Mouse (Mus musculus) limb, embryonic 13.5 days (tissue): Measurements from ENCODE around the gene Lbx1. TPM values are rescaled to one million over a fixed set of nuclear protein-coding genes. Genes with fewer than 3 reads are reported as not detected.

ENCODE experiments used
- ATAC-seq: fragments of 200-750 bp; cut with Nextera tagmentation; 2 replicates; pipeline ENCODE4 v1.8.0; 2017; ENCODE audit warnings: low read depth, moderate number of reproducible peaks, moderate TSS enrichment; ENCODE audit not compliant: low FRiP score
- H3K27ac ChIP-seq: fragments of 300-500 bp; sonication (generic); 2 replicates; pipeline ENCODE4 v1.5.1; 2015; ENCODE audit warnings: inconsistent platforms, mild to moderate bottlenecking, moderate library complexity
- H3K27me3 ChIP-seq: fragments of 300-500 bp; sonication (generic); 2 replicates; pipeline ENCODE4 v1.6.1; 2015; ENCODE audit warnings: mild to moderate bottlenecking, inconsistent platforms
- H3K36me3 ChIP-seq: fragments of 300-500 bp; sonication (generic); 2 replicates; pipeline ENCODE4 v1.6.1; 2015; ENCODE audit warnings: inconsistent platforms, mild to moderate bottlenecking, moderate library complexity
- H3K4me1 ChIP-seq: fragments of 300-500 bp; sonication (generic); 2 replicates; pipeline ENCODE4 v1.6.1; 2015; ENCODE audit warnings: inconsistent platforms
- H3K4me2 ChIP-seq: fragments of 300-500 bp; sonication (generic); replicated peaks from 2 replicates; pipeline ENCODE4 v1.6.1; 2015; ENCODE audit warnings: inconsistent platforms, mild to moderate bottlenecking, moderate library complexity
- H3K4me3 ChIP-seq: fragments of 300-500 bp; sonication (generic); 2 replicates; pipeline ENCODE4 v1.5.1; 2015; ENCODE audit warnings: moderate library complexity, mild to moderate bottlenecking, inconsistent platforms
- H3K9ac ChIP-seq: fragments of 300-500 bp; sonication (generic); 2 replicates; pipeline ENCODE4 v1.6.1; 2015; ENCODE audit warnings: mild to moderate bottlenecking, inconsistent platforms
- H3K9me3 ChIP-seq: fragments of 300-500 bp; sonication (generic); 2 replicates; pipeline ENCODE4 v1.6.1; 2016; ENCODE audit warnings: inconsistent platforms
- WGBS: fragments of 180-500 bp; shearing (Covaris S2); methylation state at CpG from one replicate; pipeline ENCODE4 v1.1.7; 2015; 5-methylcytosine and 5-hydroxymethylcytosine counted together
- polyA plus RNA-seq: library from polyadenylated mRNA; unstranded; fragments of >200 nt; fragmentation: Nextera tagmentation; extraction: Ambion mirVana; gene quantifications from 2 replicates; pipeline ENCODE4 v1.2.1, GENCODE M21; 2015

Gene Lbx1
- polyA plus RNA-seq, 1 experiment from 2014 or later = 1.4 TPM

- WGBS = 3% methylated on average over 12 of the region's 12 CpGs
- no peak overlapping the region for H3K4me2 ChIP-seq
- H3K36me3 ChIP-seq = no peaks in the 10 kb centered on the region
- no peak overlapping the region for H3K4me3 ChIP-seq
- H3K9ac ChIP-seq = no peak overlapping the region
- H3K27me3 ChIP-seq = peaks cover 90% of the 10 kb centered on the region
- H3K4me1 ChIP-seq = peaks cover 29% of the 10 kb centered on the region
- no peaks in the 10 kb centered on the region for H3K9me3 ChIP-seq
- ATAC-seq = no peak
- no peak overlapping the region for H3K27ac ChIP-seq
Observed at GRCm38 (mm10) chr19:45225130-45225529, 10.5 kb downstream of the Lbx1 start.

GRCm38 (mm10) chr19:45224286-45224559 is 11.4 kb downstream of the Lbx1 start:
- no peak overlapping the region for H3K27ac ChIP-seq
- peak overlapping the region; percentile 31; the same call in 1 of the 2 replicates for H3K4me2 ChIP-seq
- no peaks in the 10 kb centered on the region for H3K9me3 ChIP-seq
- peaks cover 88% of the 10 kb centered on the region for H3K27me3 ChIP-seq
- ATAC-seq = no peak
- WGBS = 2% methylated on average over 6 of the region's 6 CpGs
- peaks cover 23% of the 10 kb centered on the region for H3K4me1 ChIP-seq
- peak overlapping the region; percentile 13 for H3K4me3 ChIP-seq
- no peaks in the 10 kb centered on the region for H3K36me3 ChIP-seq
- no peak overlapping the region for H3K9ac ChIP-seq

- peak overlapping the region; percentile 13 for H3K4me3 ChIP-seq
- H3K9me3 ChIP-seq = no peaks in the 10 kb centered on the region
- no peaks in the 10 kb centered on the region for H3K36me3 ChIP-seq
- H3K4me2 ChIP-seq = peak overlapping the region; percentile 31
- no peak overlapping the region for H3K9ac ChIP-seq
- peaks cover 22% of the 10 kb centered on the region for H3K4me1 ChIP-seq
- no peak for ATAC-seq
- H3K27me3 ChIP-seq = peaks cover 87% of the 10 kb centered on the region
- no peak overlapping the region for H3K27ac ChIP-seq
- 2% methylated on average over 49 of the region's 49 CpGs for WGBS
Observed at GRCm38 (mm10) chr19:45223413-45224285, 12.0 kb downstream of the Lbx1 start.

GRCm38 (mm10) chr19:45222141-45222782 is 13.3 kb downstream of the Lbx1 start:
- peak overlapping the region; percentile 4; the same call in 1 of the 2 replicates for H3K4me3 ChIP-seq
- no peak overlapping the region for H3K9ac ChIP-seq
- ATAC-seq = no peak
- H3K9me3 ChIP-seq = no peaks in the 10 kb centered on the region
- H3K4me2 ChIP-seq = no peak overlapping the region
- no peak overlapping the region for H3K27ac ChIP-seq
- 4% methylated on average over 16 of the region's 17 CpGs for WGBS
- H3K36me3 ChIP-seq = no peaks in the 10 kb centered on the region
- peaks cover 85% of the 10 kb centered on the region for H3K27me3 ChIP-seq
- peaks cover 22% of the 10 kb centered on the region for H3K4me1 ChIP-seq

GRCm38 (mm10) chr19:45221458-45221783 is 14.2 kb downstream of the Lbx1 start:
- Histone ChIP-seq H3K4me1 (peaks cover 22% of the 10 kb centered on the region), H3K27me3 (peaks cover 77% of the 10 kb centered on the region), H3K4me3 (peak overlapping the region; percentile 33)

GRCm38 (mm10) chr19:45220593-45221457 is 14.8 kb downstream of the Lbx1 start:
- H3K9ac ChIP-seq = 0 out of 2 replicates have a peak overlapping the region, but pooled peaks have one; percentile 20
- H3K36me3 ChIP-seq = no peaks in the 10 kb centered on the region
- H3K4me1 ChIP-seq = peaks cover 22% of the 10 kb centered on the region
- H3K4me3 ChIP-seq = peak overlapping the region; percentile 33
- H3K4me2 ChIP-seq = peak overlapping the region; percentile 64
- H3K9me3 ChIP-seq = no peaks in the 10 kb centered on the region
- peak; percentile 76 for ATAC-seq
- H3K27me3 ChIP-seq = peaks cover 71% of the 10 kb centered on the region
- 1% methylated on average over 29 of the region's 29 CpGs for WGBS
- H3K27ac ChIP-seq = no peak overlapping the region

More at GRCm38 (mm10) chr19:45221458-45221783, 14.2 kb downstream of the Lbx1 start:
- ATAC-seq = no peak; the same call in 1 of the 2 replicates
- Histone ChIP-seq H3K36me3 (no peaks in the 10 kb centered on the region), H3K9me3 (no peaks in the 10 kb centered on the region), H3K4me2 (peak overlapping the region; percentile 64), H3K9ac (no peak overlapping the region), H3K27ac (no peak overlapping the region)
- WGBS = 2% methylated on average over 9 of the region's 9 CpGs

GRCm38 (mm10) chr19:45216240-45216639 is 19.4 kb downstream of the Lbx1 start:
- Histone ChIP-seq H3K27ac (no peak overlapping the region), H3K9ac (no peak overlapping the region), H3K36me3 (no peaks in the 10 kb centered on the region), H3K9me3 (no peaks in the 10 kb centered on the region), H3K4me3 (no peak overlapping the region), H3K4me2 (no peak overlapping the region), H3K4me1 (peaks cover 4% of the 10 kb centered on the region), H3K27me3 (peaks cover 25% of the 10 kb centered on the region)
- ATAC-seq = no peak
- 3% methylated on average over 9 of the region's 9 CpGs for WGBS

- Histone ChIP-seq H3K9ac (no peak overlapping the region), H3K27ac (no peak overlapping the region), H3K27me3 (peaks cover 24% of the 10 kb centered on the region), H3K36me3 (no peaks in the 10 kb centered on the region), H3K4me3 (no peak overlapping the region), H3K9me3 (no peaks in the 10 kb centered on the region), H3K4me2 (no peak overlapping the region), H3K4me1 (no peaks in the 10 kb centered on the region)
- 54% methylated on average over 4 of the region's 4 CpGs for WGBS
- ATAC-seq = no peak
Observed at GRCm38 (mm10) chr19:45215431-45215830, 20.2 kb downstream of the Lbx1 start.

GRCm38 (mm10) chr19:45209776-45210422 is 25.7 kb downstream of the Lbx1 start:
- H3K27ac ChIP-seq = no peak overlapping the region
- H3K27me3 ChIP-seq = peaks cover 32% of the 10 kb centered on the region
- peaks cover 10% of the 10 kb centered on the region for H3K4me1 ChIP-seq
- no peak for ATAC-seq
- H3K9ac ChIP-seq = no peak overlapping the region
- WGBS = 68% methylated on average over 14 of the region's 14 CpGs
- no peak overlapping the region for H3K4me2 ChIP-seq
- no peak overlapping the region for H3K4me3 ChIP-seq
- H3K36me3 ChIP-seq = no peaks in the 10 kb centered on the region
- H3K9me3 ChIP-seq = no peaks in the 10 kb centered on the region

GRCm38 (mm10) chr19:45209191-45209590 is 26.4 kb downstream of the Lbx1 start:
- Histone ChIP-seq H3K36me3 (no peaks in the 10 kb centered on the region), H3K9me3 (no peaks in the 10 kb centered on the region), H3K4me2 (no peak overlapping the region), H3K4me3 (no peak overlapping the region), H3K27ac (no peak overlapping the region), H3K4me1 (peaks cover 10% of the 10 kb centered on the region), H3K9ac (no peak overlapping the region), H3K27me3 (peaks cover 32% of the 10 kb centered on the region)
- ATAC-seq = no peak
- WGBS = 78% methylated on average over 1 of the region's 1 CpGs

GRCm38 (mm10) chr19:45208438-45209060 is 27.1 kb downstream of the Lbx1 start:
- peaks cover 10% of the 10 kb centered on the region for H3K4me1 ChIP-seq
- peak overlapping the region; percentile 28 for H3K4me3 ChIP-seq
- H3K9me3 ChIP-seq = no peaks in the 10 kb centered on the region
- no peaks in the 10 kb centered on the region for H3K36me3 ChIP-seq
- 0 out of 2 replicates have a peak overlapping the region, but pooled peaks have one; percentile 9 for H3K9ac ChIP-seq
- H3K27ac ChIP-seq = no peak overlapping the region
- H3K4me2 ChIP-seq = peak overlapping the region; percentile 57
- 0 out of 2 replicates have a peak, but pooled peaks have one; percentile 32 for ATAC-seq
- peaks cover 32% of the 10 kb centered on the region for H3K27me3 ChIP-seq
- 8% methylated on average over 22 of the region's 22 CpGs for WGBS
